Mouse (Mus musculus) intestine, embryonic 14.5 days (tissue): ENCODE measurements around the gene Pan3. TPM values are rescaled to one million over a fixed set of nuclear protein-coding genes. Genes with fewer than 3 reads are reported as not detected.
A peak's percentile ranks its signal among the peaks of the same experiment; 100 is the strongest.

Source experiments
- ATAC-seq: fragments of 200-750 bp; cut with Nextera tagmentation; replicated peaks from 2 replicates; pipeline ENCODE4 v1.8.0; 2017; ENCODE audit warnings: low read depth, moderate number of reproducible peaks, moderate TSS enrichment, moderate library complexity; ENCODE audit not compliant: low FRiP score, low TSS enrichment
- DNase-seq: peaks from one replicate; pipeline ENCODE4 v3.0.0-alpha.2; 2018; ENCODE audit warnings: low spot score
- H3K27ac ChIP-seq: fragments of 300-500 bp; sonication (generic); 2 replicates; pipeline ENCODE4 v1.5.1; 2014; ENCODE audit warnings: low read depth, mild to moderate bottlenecking, control low read depth
- H3K27me3 ChIP-seq: fragments of 300-500 bp; sonication (generic); replicated peaks from 2 replicates; pipeline ENCODE4 v1.6.1; 2014; ENCODE audit warnings: low read length, control low read depth; ENCODE audit not compliant: control insufficient read depth, insufficient read depth
- H3K36me3 ChIP-seq: fragments of 300-500 bp; sonication (generic); 2 replicates; pipeline ENCODE4 v1.6.1; 2014; ENCODE audit warnings: low read length, control low read depth; ENCODE audit not compliant: control insufficient read depth, insufficient read depth
- H3K4me1 ChIP-seq: fragments of 300-500 bp; sonication (generic); replicated peaks from 2 replicates; pipeline ENCODE4 v1.6.1; 2014; ENCODE audit warnings: low read length, control low read depth, mixed read lengths; ENCODE audit not compliant: control insufficient read depth, insufficient read depth
- H3K4me2 ChIP-seq: fragments of 300-500 bp; sonication (generic); 2 replicates; pipeline ENCODE4 v1.6.1; 2014; ENCODE audit warnings: low read length
- H3K4me3 ChIP-seq: fragments of 300-500 bp; sonication (generic); 2 replicates; pipeline ENCODE4 v1.5.1; 2014; ENCODE audit warnings: low read depth, low read length, control low read depth, mixed read lengths
- H3K9ac ChIP-seq: fragments of 300-500 bp; sonication (generic); 2 replicates; pipeline ENCODE4 v1.6.1; 2014; ENCODE audit warnings: mild to moderate bottlenecking, low read length
- H3K9me3 ChIP-seq: fragments of 300-500 bp; sonication (generic); 2 replicates; pipeline ENCODE4 v1.6.1; 2016; ENCODE audit warnings: low read length, control low read depth; ENCODE audit not compliant: control insufficient read depth
- WGBS: fragments of 180-500 bp; shearing (Covaris S2); extraction: QIAGEN DNeasy Blood & Tissue Kit; methylation state at CpG from one replicate; pipeline ENCODE4 v1.1.7; 2014; 5-methylcytosine and 5-hydroxymethylcytosine counted together
- polyA plus RNA-seq: library from polyadenylated mRNA; unstranded; fragments of >200 nt; fragmentation: Nextera tagmentation; extraction: Ambion mirVana; gene quantifications from 2 replicates; pipeline ENCODE4 v1.2.1, GENCODE M21; 2014

Pan3 gene
- polyA plus RNA-seq, 1 experiment from 2014 or later = 75.0 TPM

DNA sequence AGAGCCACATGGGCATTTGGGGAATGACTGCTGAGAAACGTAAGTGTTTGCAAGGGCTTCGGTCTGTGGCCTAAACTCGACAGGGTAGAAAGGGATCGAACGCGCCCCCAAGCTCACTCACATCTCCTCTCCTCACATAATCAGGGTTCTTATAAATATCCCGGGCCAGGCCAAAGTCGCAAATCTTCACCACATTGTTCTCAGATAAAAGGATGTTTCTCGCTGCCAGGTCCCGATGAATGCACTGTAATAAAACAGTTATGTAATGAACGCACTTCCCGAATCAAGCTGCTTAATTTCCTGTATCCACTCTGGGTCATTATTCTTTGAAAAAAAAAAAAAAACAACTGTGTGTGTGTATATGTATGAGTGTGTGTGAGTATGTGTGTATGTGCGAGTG is 150.2 kb downstream of the Pan3 start:
- Histone ChIP-seq H3K27me3 (no peaks in the 10 kb centered on the region), H3K9ac (no peak overlapping the region), H3K36me3 (no peaks in the 10 kb centered on the region), H3K4me1 (no peaks in the 10 kb centered on the region), H3K4me2 (no peak overlapping the region), H3K4me3 (no peak overlapping the region), H3K27ac (no peak overlapping the region), H3K9me3 (no peaks in the 10 kb centered on the region)
- WGBS = 84% methylated on average over 13 of the region's 13 CpGs
- DNase-seq = no peak
- no peak for ATAC-seq

GRCm38 (mm10) chr5:147583702-147584298 is 153.8 kb downstream of the Pan3 start:
- H3K4me1 ChIP-seq = no peaks in the 10 kb centered on the region
- ATAC-seq = no peak
- no peaks in the 10 kb centered on the region for H3K9me3 ChIP-seq
- H3K9ac ChIP-seq = no peak overlapping the region
- no peak overlapping the region for H3K27ac ChIP-seq
- H3K27me3 ChIP-seq = no peaks in the 10 kb centered on the region
- H3K36me3 ChIP-seq = no peaks in the 10 kb centered on the region
- no peak overlapping the region for H3K4me2 ChIP-seq
- no peak overlapping the region for H3K4me3 ChIP-seq
- 36% methylated on average over 14 of the region's 14 CpGs for WGBS
- DNase-seq = peak; percentile 95

- DNase-seq = no peak
Measured at GRCm38 (mm10) chr5:147584648-147585047, 154.7 kb downstream of the Pan3 start.

GRCm38 (mm10) chr5:147585070-147585469 is 155.1 kb downstream of the Pan3 start:
- ATAC-seq = no peak
- WGBS = 76% methylated on average over 1 of the region's 1 CpGs
- H3K9me3 ChIP-seq = no peaks in the 10 kb centered on the region

More at GRCm38 (mm10) chr5:147584648-147585047, 154.7 kb downstream of the Pan3 start:
- Histone ChIP-seq H3K27ac (0 out of 2 replicates have a peak overlapping the region, but pooled peaks have one; percentile 24), H3K27me3 (no peaks in the 10 kb centered on the region), H3K9me3 (no peaks in the 10 kb centered on the region), H3K9ac (no peak overlapping the region), H3K36me3 (no peaks in the 10 kb centered on the region), H3K4me3 (no peak overlapping the region), H3K4me1 (no peaks in the 10 kb centered on the region), H3K4me2 (no peak overlapping the region)
- ATAC-seq = no peak
- 72% methylated on average over 9 of the region's 9 CpGs for WGBS

DNA sequence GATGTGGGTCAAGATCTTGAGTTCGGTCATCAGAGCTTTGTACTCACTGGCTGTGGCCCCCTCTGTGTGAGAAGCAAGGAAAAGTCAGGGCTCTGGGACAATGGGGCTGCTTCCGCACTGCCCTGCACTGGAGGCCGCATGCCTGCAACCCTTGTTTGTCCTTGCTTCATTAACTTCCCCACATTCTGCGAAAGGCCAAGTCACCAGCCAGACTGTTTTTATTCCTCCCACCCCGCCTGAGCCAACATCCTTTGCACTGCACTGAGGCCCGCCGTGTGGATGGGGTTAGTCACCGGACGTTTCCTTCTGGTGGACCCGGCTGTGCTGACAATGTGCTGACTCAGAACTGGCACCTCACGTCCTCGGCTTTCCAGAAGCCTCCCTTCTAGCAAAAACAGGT is 159.9 kb downstream of the Pan3 start:
- H3K4me3 ChIP-seq = no peak overlapping the region
- no peak for DNase-seq
- no peak overlapping the region; the same call in 1 of the 2 replicates for H3K27ac ChIP-seq
- H3K4me1 ChIP-seq = no peaks in the 10 kb centered on the region
- ATAC-seq = 0 out of 2 replicates have a peak, but pooled peaks have one; percentile 43
- no peaks in the 10 kb centered on the region for H3K27me3 ChIP-seq
- H3K36me3 ChIP-seq = no peaks in the 10 kb centered on the region
- 60% methylated on average over 12 of the region's 12 CpGs for WGBS
- no peak overlapping the region for H3K4me2 ChIP-seq
- H3K9ac ChIP-seq = no peak overlapping the region
- H3K9me3 ChIP-seq = no peaks in the 10 kb centered on the region

More at GRCm38 (mm10) chr5:147585070-147585469, 155.1 kb downstream of the Pan3 start:
- no peaks in the 10 kb centered on the region for H3K4me1 ChIP-seq
- no peak overlapping the region for H3K27ac ChIP-seq
- no peak overlapping the region for H3K4me2 ChIP-seq
- no peak overlapping the region for H3K4me3 ChIP-seq
- no peak overlapping the region for H3K9ac ChIP-seq
- no peaks in the 10 kb centered on the region for H3K36me3 ChIP-seq
- no peaks in the 10 kb centered on the region for H3K27me3 ChIP-seq
- no peak for DNase-seq

GRCm38 (mm10) chr5:147597825-147598224 is 167.9 kb downstream of the Pan3 start:
- DNase-seq (no peak), ATAC-seq (no peak)
- H3K9ac ChIP-seq = no peak overlapping the region
- H3K36me3 ChIP-seq = no peaks in the 10 kb centered on the region
- H3K4me2 ChIP-seq = no peak overlapping the region
- WGBS = 75% methylated on average over 16 of the region's 16 CpGs
- H3K4me3 ChIP-seq = no peak overlapping the region
- no peaks in the 10 kb centered on the region for H3K9me3 ChIP-seq
- H3K27me3 ChIP-seq = no peaks in the 10 kb centered on the region
- no peak overlapping the region for H3K27ac ChIP-seq
- H3K4me1 ChIP-seq = no peaks in the 10 kb centered on the region

Other genes with a start within 250 kb of the Pan3 start
- not detected in 2 replicates for gene Gsx1, start 241.5 kb upstream of the Pan3 start, polyA plus RNA-seq
- gene Pdx1, start 160.2 kb upstream of the Pan3 start, polyA plus RNA-seq = 0.79 and 6.4 TPM in 2 replicates
- gene Cdx2, start 122.9 kb upstream of the Pan3 start, polyA plus RNA-seq = 24.0 and 30.2 TPM in 2 replicates
- gene Urad, start 107.7 kb upstream of the Pan3 start, polyA plus RNA-seq = 1.6 and 1.7 TPM in 2 replicates
- 0.15 and 0.19 TPM in 2 replicates for gene Flt3, start 29.7 kb upstream of the Pan3 start, polyA plus RNA-seq